Mouse (Mus musculus) olfactory bulb, adult 2 months (tissue): ENCODE measurements around the gene Mapt. TPM values are rescaled to one million over a fixed set of nuclear protein-coding genes. Genes with fewer than 3 reads are reported as not detected.

Experiments
- H3K27ac ChIP-seq: fragments of 200-500 bp; 2 replicates; pipeline ENCODE4 v1.5.1; 2012; ENCODE audit warnings: low read depth, low read length; ENCODE audit not compliant: insufficient read depth
- H3K4me1 ChIP-seq: fragments of 200-500 bp; 2 replicates; pipeline ENCODE4 v1.6.1; 2012; ENCODE audit warnings: low read length; ENCODE audit not compliant: control insufficient read depth, insufficient read depth
- H3K4me3 ChIP-seq: fragments of 200-500 bp; 2 replicates; pipeline ENCODE4 v1.5.1; 2012; ENCODE audit warnings: mild to moderate bottlenecking, low read depth, low read length, moderate library complexity; ENCODE audit not compliant: insufficient read depth
- CTCF ChIP-seq: fragments of 200-500 bp; IDR thresholded peaks from 2 replicates; pipeline ENCODE4 v1.5.1; 2012; ENCODE audit warnings: low read depth, mild to moderate bottlenecking, low read length, moderate library complexity; ENCODE audit not compliant: insufficient read depth
- POLR2A ChIP-seq: fragments of 200-500 bp; IDR thresholded peaks from 2 replicates; pipeline ENCODE4 v1.6.1; 2012; ENCODE audit warnings: mild to moderate bottlenecking, low read depth, low read length, moderate library complexity; ENCODE audit not compliant: insufficient read depth
- WGBS: fragments of 180-500 bp; shearing (Covaris S2); methylation state at CpG from one replicate; pipeline ENCODE4 v1.1.7; 2018; 5-methylcytosine and 5-hydroxymethylcytosine counted together
- polyA plus RNA-seq: library from polyadenylated mRNA; stranded (reverse); fragments of >200 nt; gene quantifications from 2 replicates; pipeline ENCODE4 v1.2.4, GENCODE M21; 2012; ENCODE audit warnings: low replicate concordance; ENCODE audit not compliant: missing spikeins, insufficient read depth, insufficient read length

Gene Mapt
- polyA plus RNA-seq, 1 experiment: not detected

DNA sequence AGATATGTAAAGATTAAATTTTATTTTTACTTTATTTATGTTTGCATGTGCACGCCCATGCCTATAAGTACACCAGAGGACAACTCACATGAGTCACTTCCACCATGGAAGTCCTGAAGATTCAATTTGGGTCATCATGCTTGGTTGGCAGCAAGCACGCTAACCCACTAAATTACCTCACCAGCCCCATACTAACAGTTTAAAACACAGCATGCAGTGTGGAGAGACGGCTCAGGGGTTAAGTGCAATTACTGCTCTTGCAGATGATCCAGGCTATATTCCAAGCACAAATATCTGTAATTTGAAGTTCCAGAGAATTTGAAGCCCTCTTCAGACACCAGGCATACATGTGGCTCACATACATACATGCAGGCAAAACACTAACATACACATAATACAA lies 145.1 kb downstream of the Mapt start:
- H3K27ac ChIP-seq: no peak overlapping the region
- no peaks in the 10 kb centered on the region for H3K4me1 ChIP-seq
- H3K4me3 ChIP-seq: no peak overlapping the region
- 57% methylated on average over 3 of the region's 3 CpGs for WGBS
- TF ChIP-seq POLR2A (no peak), CTCF (no peak)

- WGBS: 73% methylated on average over 1 of the region's 1 CpGs
- TF ChIP-seq POLR2A (no peak), CTCF (no peak)
- no peaks in the 10 kb centered on the region for H3K4me1 ChIP-seq
- H3K4me3 ChIP-seq: no peak overlapping the region
- H3K27ac ChIP-seq: no peak overlapping the region
These were observed 148.4 kb downstream of the Mapt start for GRCm38 (mm10) chr11:104379635-104380034.

Other genes with a start within 250 kb of the Mapt start
- gene Crhr1, start 98.5 kb upstream of the Mapt start, polyA plus RNA-seq: not detected in 2 replicates
- gene Sppl2c, start 45.1 kb upstream of the Mapt start, polyA plus RNA-seq: not detected in 2 replicates
- not detected in 2 replicates for gene Kansl1, start 237.5 kb downstream of the Mapt start, polyA plus RNA-seq